Mouse (Mus musculus) neural tube, embryonic 11.5 days (tissue): ENCODE data around the gene AI467606. TPM values are rescaled to one million over a fixed set of nuclear protein-coding genes. Genes with fewer than 3 reads are reported as not detected.

Experiments
- ATAC-seq: fragments of 200-750 bp; cut with Nextera tagmentation; 2 replicates; pipeline ENCODE4 v1.8.0; 2017; ENCODE audit warnings: moderate number of reproducible peaks, mild to moderate bottlenecking, moderate TSS enrichment, moderate library complexity; ENCODE audit not compliant: insufficient read depth, low FRiP score, low TSS enrichment
- DNase-seq: peaks from one replicate; pipeline ENCODE4 v3.0.0-alpha.2; 2015; ENCODE audit warnings: low spot score
- H3K27ac ChIP-seq: fragments of 300-500 bp; sonication (generic); 2 replicates; pipeline ENCODE4 v1.5.1; 2014; ENCODE audit warnings: low read depth, mild to moderate bottlenecking, low read length
- H3K27me3 ChIP-seq: fragments of 300-500 bp; sonication (generic); 2 replicates; pipeline ENCODE4 v1.6.1; 2014; ENCODE audit warnings: mild to moderate bottlenecking, low read length, mixed read lengths; ENCODE audit not compliant: control insufficient read depth, insufficient read depth
- H3K36me3 ChIP-seq: fragments of 300-500 bp; sonication (generic); 2 replicates; pipeline ENCODE4 v1.6.1; 2014; ENCODE audit warnings: mild to moderate bottlenecking, low read length, moderate library complexity, mixed read lengths; ENCODE audit not compliant: control insufficient read depth, insufficient read depth
- H3K4me1 ChIP-seq: fragments of 300-500 bp; sonication (generic); 2 replicates; pipeline ENCODE4 v1.6.1; 2014; ENCODE audit warnings: low read length, mixed read lengths; ENCODE audit not compliant: control insufficient read depth, insufficient read depth
- H3K4me2 ChIP-seq: fragments of 300-500 bp; sonication (generic); 2 replicates; pipeline ENCODE4 v1.6.1; 2014; ENCODE audit warnings: low read depth, mild to moderate bottlenecking, moderate library complexity
- H3K4me3 ChIP-seq: fragments of 300-500 bp; sonication (generic); 2 replicates; pipeline ENCODE4 v1.5.1; 2014; ENCODE audit warnings: low read depth, low read length
- H3K9ac ChIP-seq: fragments of 300-500 bp; sonication (generic); 2 replicates; pipeline ENCODE4 v1.6.1; 2014; ENCODE audit warnings: mild to moderate bottlenecking, low read length
- H3K9me3 ChIP-seq: fragments of 300-500 bp; sonication (generic); 2 replicates; pipeline ENCODE4 v1.6.1; 2016; ENCODE audit warnings: low read length; ENCODE audit not compliant: control insufficient read depth
- WGBS: fragments of 180-500 bp; shearing (Covaris S2); extraction: QIAGEN DNeasy Blood & Tissue Kit; methylation state at CpG from one replicate; pipeline ENCODE4 v1.1.7; 2014; 5-methylcytosine and 5-hydroxymethylcytosine counted together
- polyA plus RNA-seq: library from polyadenylated mRNA; unstranded; fragments of >200 nt; fragmentation: Nextera tagmentation; extraction: Ambion mirVana; gene quantifications from 2 replicates; pipeline ENCODE4 v1.2.1, GENCODE M21; 2014

Gene AI467606
- polyA plus RNA-seq, 1 experiment from 2014 or later = 1.1 TPM

DNA sequence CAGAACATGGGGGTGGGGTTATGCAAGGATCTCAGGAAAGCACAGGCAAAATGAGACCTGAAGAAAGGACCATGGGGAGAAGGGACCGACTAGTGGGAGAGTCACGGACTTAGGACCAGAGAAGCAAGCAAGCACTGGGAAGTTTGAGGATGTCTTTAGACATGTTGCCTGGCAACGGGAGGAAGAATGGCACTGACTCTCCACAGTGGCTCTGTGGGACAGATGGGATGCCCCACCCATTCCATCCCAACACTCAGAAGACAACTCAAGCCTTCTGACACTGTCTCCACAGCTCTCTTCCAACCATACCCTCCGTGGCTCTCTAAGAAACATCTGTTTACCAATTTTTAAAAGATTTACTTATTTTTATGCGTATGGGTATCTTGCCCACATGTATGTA, 42.0 kb downstream of the AI467606 start:
- DNase-seq (no peak), ATAC-seq (no peak)
- no peaks in the 10 kb centered on the region for H3K27me3 ChIP-seq
- H3K4me2 ChIP-seq = no peak overlapping the region
- H3K27ac ChIP-seq = no peak overlapping the region
- H3K4me1 ChIP-seq = no peaks in the 10 kb centered on the region
- H3K36me3 ChIP-seq = no peaks in the 10 kb centered on the region
- WGBS = 58% methylated on average over 5 of the region's 5 CpGs
- no peak overlapping the region for H3K4me3 ChIP-seq
- H3K9me3 ChIP-seq = no peaks in the 10 kb centered on the region
- no peak overlapping the region for H3K9ac ChIP-seq

DNA sequence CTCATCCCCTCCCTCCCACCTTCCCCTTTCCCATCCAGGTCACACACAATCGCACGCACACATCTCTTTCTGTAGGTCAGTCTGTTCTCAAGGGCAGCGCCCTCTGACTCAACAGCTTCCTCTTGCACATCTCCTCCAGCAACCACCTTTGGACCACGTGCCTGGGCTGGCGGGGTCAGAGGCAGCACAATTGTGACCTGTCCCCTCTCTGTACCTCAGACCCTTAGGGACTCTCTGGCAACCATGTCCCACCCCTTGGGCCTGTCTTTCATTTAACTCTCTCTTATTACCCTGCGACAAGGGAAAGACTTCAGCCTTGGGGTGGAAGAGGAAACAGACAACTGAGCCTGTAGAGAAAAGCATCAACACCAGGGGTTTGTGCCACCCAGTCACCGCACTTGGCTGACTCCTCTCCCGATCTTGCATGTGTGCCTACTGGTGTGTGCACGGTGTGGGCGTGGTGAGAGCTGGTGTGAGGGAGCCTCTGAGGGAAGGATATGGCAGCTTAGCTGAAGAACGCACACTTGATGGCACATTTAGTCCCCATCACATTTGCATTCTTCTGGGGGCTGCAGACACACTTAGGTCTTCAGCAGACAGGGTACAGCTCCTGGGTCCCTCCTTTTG, 43.8 kb downstream of the AI467606 start:
- no peak for ATAC-seq
- H3K9ac ChIP-seq = no peak overlapping the region
- no peak overlapping the region for H3K4me3 ChIP-seq
- no peaks in the 10 kb centered on the region for H3K9me3 ChIP-seq
- no peak overlapping the region for H3K4me2 ChIP-seq
- 82% methylated on average over 11 of the region's 11 CpGs for WGBS
- H3K36me3 ChIP-seq = no peaks in the 10 kb centered on the region
- no peak overlapping the region for H3K27ac ChIP-seq
- no peaks in the 10 kb centered on the region for H3K27me3 ChIP-seq
- no peak for DNase-seq
- no peaks in the 10 kb centered on the region for H3K4me1 ChIP-seq

DNA sequence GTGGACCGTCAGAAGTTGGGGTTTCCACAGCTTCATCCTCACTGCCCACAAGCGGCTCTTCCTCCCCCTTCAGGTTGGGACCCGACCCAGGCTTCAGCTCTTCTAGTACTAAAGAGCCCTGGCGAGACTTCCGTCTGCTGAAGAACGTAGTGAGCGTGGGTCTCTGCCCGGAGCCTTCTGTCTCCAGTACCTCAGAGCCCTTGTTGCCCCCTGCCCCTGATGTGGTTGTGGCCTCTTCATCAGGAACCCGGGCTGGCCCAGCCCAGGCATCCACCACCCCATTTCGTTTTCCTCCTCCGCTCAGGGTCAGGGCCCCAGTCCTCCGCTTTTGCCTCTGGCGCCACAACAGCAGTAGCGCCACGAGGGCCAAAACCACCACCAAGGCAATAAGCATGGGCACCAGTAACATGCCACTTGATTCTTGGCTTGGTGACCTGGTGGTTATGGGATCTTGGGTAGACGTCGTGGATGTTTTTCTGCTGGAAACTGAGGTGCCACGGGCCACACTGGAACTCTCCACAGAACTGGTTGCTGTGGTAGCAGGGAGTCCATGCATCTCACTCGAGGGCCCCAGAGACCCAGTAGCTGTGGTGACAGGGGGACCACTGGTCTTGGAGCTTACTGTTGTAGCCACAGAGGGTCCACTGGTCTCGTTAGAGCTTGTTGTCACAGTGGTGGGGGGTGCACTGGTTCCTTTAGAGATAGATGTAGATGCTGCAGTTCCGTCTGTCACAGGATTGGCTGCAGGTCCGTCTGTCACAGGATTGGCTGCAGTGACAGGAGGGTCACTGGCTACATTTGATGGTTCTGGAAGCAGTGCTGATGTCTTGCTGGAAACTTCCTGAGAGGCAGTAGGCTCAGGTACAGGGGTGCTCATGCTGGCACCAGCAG, 45.3 kb downstream of the AI467606 start:
- WGBS = 88% methylated on average over 22 of the region's 22 CpGs
- Histone ChIP-seq H3K4me1 (no peaks in the 10 kb centered on the region), H3K27me3 (no peaks in the 10 kb centered on the region), H3K9ac (no peak overlapping the region), H3K4me2 (no peak overlapping the region), H3K27ac (no peak overlapping the region), H3K4me3 (no peak overlapping the region), H3K9me3 (no peaks in the 10 kb centered on the region), H3K36me3 (no peaks in the 10 kb centered on the region)
- ATAC-seq (no peak), DNase-seq (no peak)

DNA sequence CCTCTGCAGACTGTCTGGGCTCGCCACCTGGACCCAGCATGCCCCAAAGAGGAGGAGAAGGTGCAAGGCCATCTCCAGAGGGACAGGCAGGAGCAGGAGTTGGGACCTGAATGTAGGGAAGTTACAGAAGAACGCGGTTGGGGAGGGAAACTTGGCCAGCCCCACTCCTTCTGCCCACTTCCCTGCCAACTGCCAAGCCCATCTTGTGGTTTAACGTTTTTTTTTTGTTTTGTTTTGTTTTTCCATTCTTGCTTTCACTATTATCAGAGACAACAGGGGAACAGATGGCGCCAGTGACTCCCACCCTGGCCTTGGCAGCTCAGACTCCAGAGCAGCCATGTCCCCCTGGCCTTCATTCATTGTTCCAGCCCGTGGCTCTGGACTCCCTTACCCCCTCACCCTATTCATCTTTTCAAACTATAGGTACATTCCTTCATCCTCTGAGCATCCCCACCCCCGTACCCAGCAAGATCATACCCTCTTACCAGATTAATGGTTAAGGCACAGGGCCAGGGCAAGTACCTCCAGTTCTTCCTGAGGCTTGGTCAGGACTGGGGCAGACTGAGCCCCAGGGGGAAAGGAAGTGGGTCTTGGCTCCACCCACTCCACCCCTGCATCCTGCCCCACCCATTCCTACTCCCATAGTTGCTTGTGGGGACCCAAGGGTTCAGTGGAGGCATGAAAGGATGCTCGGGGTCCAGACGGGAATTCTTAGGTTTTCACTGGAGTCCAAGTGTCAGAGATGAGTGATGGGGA, 46.3 kb downstream of the AI467606 start, which contains the start of gene Spn:
TSS of gene Spn (minus strand) at position 562 of the 756 bp plus-strand sequence.
- ATAC-seq = no peak
- H3K4me1 ChIP-seq = no peaks in the 10 kb centered on the region
- no peak within 1 kb of the TSS for H3K27ac ChIP-seq
- no peak within 1 kb of the TSS for H3K9ac ChIP-seq
- DNase-seq = no peak
- no peak within 1 kb of the TSS for H3K4me2 ChIP-seq
- WGBS = 73% methylated on average over 9 of the region's 9 CpGs
- H3K36me3 ChIP-seq = no peaks in the 10 kb centered on the region
- H3K4me3 ChIP-seq = no peak within 1 kb of the TSS
- no peaks in the 10 kb centered on the region for H3K9me3 ChIP-seq
- no peaks in the 10 kb centered on the region for H3K27me3 ChIP-seq

DNA sequence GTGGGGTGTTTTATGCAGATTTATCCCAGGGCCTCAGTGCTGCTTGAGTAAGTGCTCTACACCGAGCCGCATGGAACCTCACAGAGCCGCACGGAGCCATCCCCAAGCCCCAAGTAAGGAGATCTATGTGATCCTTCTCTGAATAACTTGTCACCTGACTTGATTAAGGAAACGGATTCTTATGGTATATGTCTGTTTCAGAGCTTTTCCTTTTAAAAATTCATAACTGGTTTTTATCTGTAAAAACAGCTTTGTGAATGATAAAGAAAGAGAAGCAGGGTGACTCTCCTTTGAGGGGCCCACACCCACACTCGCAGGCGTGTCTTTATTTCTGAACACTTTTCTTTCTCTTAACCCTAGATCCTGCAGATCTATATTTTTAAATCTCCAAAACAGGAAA, 47.9 kb downstream of the AI467606 start:
- H3K4me2 ChIP-seq = no peak overlapping the region
- H3K4me3 ChIP-seq = no peak overlapping the region
- H3K27me3 ChIP-seq = no peaks in the 10 kb centered on the region
- no peaks in the 10 kb centered on the region for H3K36me3 ChIP-seq
- WGBS = 91% methylated on average over 7 of the region's 7 CpGs
- H3K4me1 ChIP-seq = no peaks in the 10 kb centered on the region
- DNase-seq = no peak
- no peak overlapping the region for H3K27ac ChIP-seq
- no peaks in the 10 kb centered on the region for H3K9me3 ChIP-seq
- H3K9ac ChIP-seq = no peak overlapping the region
- ATAC-seq = no peak

DNA sequence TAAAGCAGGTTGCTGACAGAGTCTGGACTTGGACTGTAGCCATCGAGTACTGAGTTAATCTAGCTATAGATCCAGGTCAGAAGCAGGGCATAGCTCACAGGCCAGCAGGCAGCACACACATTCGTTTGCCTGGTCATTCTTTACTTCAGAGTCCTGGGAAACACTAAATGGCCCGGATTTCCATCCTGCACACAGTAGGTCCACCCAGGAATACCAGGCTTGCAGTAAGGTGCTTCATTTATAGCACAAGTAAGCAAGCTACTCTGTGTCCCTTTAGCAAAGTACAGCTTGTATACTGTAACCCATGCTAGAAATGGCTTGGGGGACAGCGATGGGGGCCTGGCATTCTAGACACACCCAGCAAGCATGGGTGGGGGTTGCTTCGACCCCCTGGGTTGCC, 48.4 kb downstream of the AI467606 start:
- ATAC-seq (no peak), DNase-seq (no peak)
- Histone ChIP-seq H3K4me3 (no peak overlapping the region), H3K4me1 (no peaks in the 10 kb centered on the region), H3K27ac (no peak overlapping the region), H3K9ac (no peak overlapping the region), H3K36me3 (no peaks in the 10 kb centered on the region), H3K4me2 (no peak overlapping the region), H3K27me3 (no peaks in the 10 kb centered on the region), H3K9me3 (no peaks in the 10 kb centered on the region)
- 64% methylated on average over 5 of the region's 5 CpGs for WGBS

DNA sequence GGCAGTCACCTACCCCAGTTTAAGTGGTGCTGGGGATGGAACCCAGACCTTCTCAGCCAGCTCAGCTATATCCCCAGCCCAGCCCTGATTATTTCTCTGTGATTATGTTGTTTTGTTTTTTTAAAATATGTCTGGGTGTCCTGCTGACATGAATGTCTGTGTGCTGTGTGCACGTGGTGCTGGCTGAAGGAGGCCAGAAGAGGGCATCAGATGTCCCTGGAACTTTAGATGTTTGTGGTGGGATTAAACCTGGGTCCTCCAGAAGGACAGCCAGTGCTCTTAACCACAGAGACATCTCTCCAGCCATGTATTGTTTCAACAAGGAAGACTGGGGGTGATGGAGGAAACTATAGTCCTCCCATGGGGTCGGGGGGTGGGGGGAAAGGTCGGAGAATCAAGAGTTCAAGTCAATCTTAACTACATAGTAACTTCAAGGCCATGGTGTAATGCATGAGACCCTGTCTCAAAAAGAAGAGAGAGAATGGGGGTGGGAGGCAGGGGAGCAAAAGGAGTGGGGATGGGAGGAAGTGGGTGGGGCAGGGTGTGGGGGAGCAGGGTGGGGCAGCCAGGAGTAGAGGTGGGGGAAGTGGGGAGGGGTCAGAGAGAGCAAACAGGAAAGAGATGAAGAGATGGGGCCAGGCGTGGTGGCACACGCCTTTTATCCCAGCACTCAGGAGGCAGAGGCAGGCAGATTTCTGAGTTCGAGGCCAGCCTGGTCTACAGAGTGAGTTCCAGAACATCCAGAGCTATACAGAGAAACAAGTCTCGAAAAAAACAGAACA, 49.7 kb downstream of the AI467606 start:
- Histone ChIP-seq H3K4me1 (no peaks in the 10 kb centered on the region), H3K36me3 (no peaks in the 10 kb centered on the region)

DNA sequence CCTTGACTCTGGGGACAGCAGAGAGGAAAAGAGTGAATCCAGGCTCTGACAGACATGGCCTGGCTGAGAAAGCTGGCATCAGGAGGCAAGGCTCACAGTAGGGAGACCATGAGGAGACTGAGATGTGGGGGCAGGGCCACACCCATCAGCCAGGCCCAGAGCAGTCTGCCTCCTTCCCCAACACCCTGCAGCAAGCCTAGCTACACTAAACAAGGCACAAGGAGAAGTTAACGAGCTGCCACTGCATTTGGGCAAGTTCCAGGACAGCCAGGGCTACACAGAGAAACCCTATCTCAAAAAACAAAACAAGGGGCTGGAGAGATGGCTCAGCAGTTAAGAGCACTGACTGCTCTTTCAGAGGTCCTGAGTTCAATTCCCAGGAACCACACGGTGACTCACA, 51.1 kb downstream of the AI467606 start:
- Histone ChIP-seq H3K9me3 (no peaks in the 10 kb centered on the region), H3K36me3 (no peaks in the 10 kb centered on the region), H3K9ac (no peak overlapping the region), H3K4me2 (no peak overlapping the region), H3K27me3 (no peaks in the 10 kb centered on the region), H3K4me1 (no peaks in the 10 kb centered on the region), H3K27ac (no peak overlapping the region), H3K4me3 (no peak overlapping the region)
- ATAC-seq (no peak), DNase-seq (no peak)
- WGBS = 60% methylated on average over 2 of the region's 2 CpGs

More for the DNA sequence above, 49.7 kb downstream of the AI467606 start:
- ATAC-seq (no peak), DNase-seq (no peak)
- no peak overlapping the region for H3K27ac ChIP-seq
- H3K9me3 ChIP-seq = no peaks in the 10 kb centered on the region
- H3K4me3 ChIP-seq = no peak overlapping the region
- no peak overlapping the region for H3K4me2 ChIP-seq
- H3K27me3 ChIP-seq = no peaks in the 10 kb centered on the region
- no peak overlapping the region for H3K9ac ChIP-seq
- WGBS = 75% methylated on average over 7 of the region's 7 CpGs
